Mouse (Mus musculus) left cerebral cortex, postnatal 14 days (tissue): ENCODE results near the gene Rasl11b. TPM values are rescaled to one million over a fixed set of nuclear protein-coding genes. Genes with fewer than 3 reads are reported as not detected.

Experiments
- DNase-seq, 2 experiments: peaks; one replicate each; pipeline ENCODE4 v3.0.0; 2021 to 2022; ENCODE audit warnings: low spot score in 2 of 2, mixed read lengths in 1 of 2
- intact Hi-C: fragments of 180-260 bp; cut with DNase I; formaldehyde crosslinking; loops from one replicate; pipeline ENCODE4 v1.15.1; 2025
- long read RNA-seq, 2 experiments: library from polyadenylated mRNA; stranded (forward); transcript quantifications; one replicate each; pipeline ENCODE4 v2.0.0; 2021
- total RNA-seq, 2 experiments: library from RNA; stranded (reverse); gene quantifications; 2 replicates each; pipeline ENCODE4 v1.2.3; 2021

Gene Rasl11b
- total RNA-seq, result 100 to 1,000 TPM in 1 of 2 experiments, 10 to 100 TPM in 1; 97.1 to 110 TPM
- long read RNA-seq, experiment 1, transcript Rasl11b-201 (4 exons, 1,812 nt), result major isoform, 101 of 107 reads
- long read RNA-seq, experiment 1, transcript Rasl11b-203 (1 exons, 1,582 nt), result minor isoform, 5 of 107 reads
- long read RNA-seq, experiment 1, partial matches to known transcripts, result 1 of 107 reads
- long read RNA-seq, experiment 1, other reads (novel, unspliced or antisense), result 0 of 107 reads
- long read RNA-seq, experiment 2, transcript Rasl11b-201 (4 exons, 1,812 nt), result major isoform, 67 of 73 reads
- long read RNA-seq, experiment 2, partial matches to known transcripts, result 1 of 73 reads
- long read RNA-seq, experiment 2, other reads (novel, unspliced or antisense), result 3 of 73 reads

- peak; percentile 94 to 95 for DNase-seq
- intact Hi-C loops, result loop anchor here (5.0 to 10.0 kb wide), 4 partner anchors 57 to 340 kb away; no protein-coding TSS in a partner anchor
Measured at GRCm38 (mm10) chr5:74194841-74195613, at the start of gene Rasl11b. Gene Rasl11b, plus strand, starts transcription at chr5:74195286.

- intact Hi-C loops, result no loop called here
- DNase-seq, result no peak
Measured at GRCm38 (mm10) chr5:74147631-74148030, 47.5 kb upstream of the Rasl11b start.

- intact Hi-C loops, result no loop called here
Measured at GRCm38 (mm10) chr5:74149975-74150374, 45.1 kb upstream of the Rasl11b start.

GRCm38 (mm10) chr5:74151774-74152173 is 43.3 kb upstream of the Rasl11b start:
- intact Hi-C loops, result no loop called here
- no peak for DNase-seq

More at GRCm38 (mm10) chr5:74149975-74150374, 45.1 kb upstream of the Rasl11b start:
- DNase-seq, result no peak

- intact Hi-C loops, result no loop called here
- no peak for DNase-seq
Measured at GRCm38 (mm10) chr5:74155860-74156351, 39.2 kb upstream of the Rasl11b start.

GRCm38 (mm10) chr5:74158929-74159632 is 36.0 kb upstream of the Rasl11b start:
- intact Hi-C loops, result no loop called here
- DNase-seq, result peak in 1 of 2 experiments; percentile 21

- intact Hi-C loops, result no loop called here
Measured at GRCm38 (mm10) chr5:74159906-74160305, 35.2 kb upstream of the Rasl11b start.

GRCm38 (mm10) chr5:74160349-74160748 is 34.7 kb upstream of the Rasl11b start:
- no peak for DNase-seq
- intact Hi-C loops, result no loop called here

More at GRCm38 (mm10) chr5:74159906-74160305, 35.2 kb upstream of the Rasl11b start:
- DNase-seq, result no peak

GRCm38 (mm10) chr5:74161297-74161926 is 33.7 kb upstream of the Rasl11b start:
- intact Hi-C loops, result no loop called here
- DNase-seq, result no peak

GRCm38 (mm10) chr5:74162013-74162412 is 33.1 kb upstream of the Rasl11b start:
- intact Hi-C loops, result no loop called here
- no peak for DNase-seq

- no peak for DNase-seq
- intact Hi-C loops, result no loop called here
Measured at GRCm38 (mm10) chr5:74163141-74163540, 31.9 kb upstream of the Rasl11b start.

GRCm38 (mm10) chr5:74164547-74164946 is 30.5 kb upstream of the Rasl11b start:
- intact Hi-C loops, result no loop called here
- DNase-seq, result no peak

GRCm38 (mm10) chr5:74166642-74167041 is 28.4 kb upstream of the Rasl11b start:
- intact Hi-C loops, result no loop called here
- DNase-seq, result no peak

- intact Hi-C loops, result no loop called here
- DNase-seq, result no peak
Measured at GRCm38 (mm10) chr5:74168085-74168484, 27.0 kb upstream of the Rasl11b start.

- intact Hi-C loops, result no loop called here
- no peak for DNase-seq
Measured at GRCm38 (mm10) chr5:74171768-74172167, 23.3 kb upstream of the Rasl11b start.

- DNase-seq, result no peak
- intact Hi-C loops, result no loop called here
Measured at GRCm38 (mm10) chr5:74172208-74172607, 22.9 kb upstream of the Rasl11b start.

- intact Hi-C loops, result no loop called here
- DNase-seq, result no peak
Measured at GRCm38 (mm10) chr5:74173162-74173844, 21.8 kb upstream of the Rasl11b start.

GRCm38 (mm10) chr5:74175526-74176270 is 19.4 kb upstream of the Rasl11b start:
- intact Hi-C loops, result no loop called here
- DNase-seq, result no peak
